Mouse (Mus musculus) lung, postnatal 0 days (tissue): ENCODE data around the gene Itgb4.

Experiments used
- CTCF ChIP-seq: IDR thresholded peaks from 2 replicates; pipeline ENCODE4 v1.5.1; 2016; ENCODE audit warnings: antibody characterized with exemption, mild to moderate bottlenecking
- EP300 ChIP-seq: IDR thresholded peaks from 2 replicates; pipeline ENCODE4 v1.6.1; 2016; ENCODE audit warnings: antibody characterized with exemption, mild to moderate bottlenecking, control low read depth

- TF ChIP-seq CTCF (no peak), EP300 (no peak)
Measured at GRCm38 (mm10) chr11:115945247-115945646, 29.3 kb upstream of the Itgb4 start.
